Mouse (Mus musculus) heart, embryonic 11.5 days (tissue): ENCODE data around the gene Akap11. TPM values are rescaled to one million over a fixed set of nuclear protein-coding genes. Genes with fewer than 3 reads are reported as not detected.

Experiments
- ATAC-seq: fragments of 200-750 bp; cut with Nextera tagmentation; replicated peaks from 2 replicates; pipeline ENCODE4 v1.8.0; 2017; ENCODE audit warnings: moderate library complexity; ENCODE audit not compliant: insufficient number of reproducible peaks, low FRiP score, low TSS enrichment
- H3K27ac ChIP-seq: fragments of 300-500 bp; sonication (generic); 2 replicates; pipeline ENCODE4 v1.5.1; 2014; ENCODE audit warnings: mild to moderate bottlenecking, low read depth, low read length
- H3K27me3 ChIP-seq: fragments of 300-500 bp; sonication (generic); 2 replicates; pipeline ENCODE4 v1.6.1; 2014; ENCODE audit warnings: mild to moderate bottlenecking, low read length, mixed read lengths; ENCODE audit not compliant: control insufficient read depth, insufficient read depth
- H3K36me3 ChIP-seq: fragments of 300-500 bp; sonication (generic); 2 replicates; pipeline ENCODE4 v1.6.1; 2014; ENCODE audit warnings: mild to moderate bottlenecking, low read length, moderate library complexity, mixed read lengths; ENCODE audit not compliant: control insufficient read depth, insufficient read depth
- H3K4me1 ChIP-seq: fragments of 300-500 bp; sonication (generic); 2 replicates; pipeline ENCODE4 v1.6.1; 2014; ENCODE audit warnings: low read length; ENCODE audit not compliant: control insufficient read depth, insufficient read depth
- H3K4me2 ChIP-seq: fragments of 300-500 bp; sonication (generic); 2 replicates; pipeline ENCODE4 v1.6.1; 2014; ENCODE audit warnings: mild to moderate bottlenecking, moderate library complexity
- H3K4me3 ChIP-seq: fragments of 300-500 bp; sonication (generic); 2 replicates; pipeline ENCODE4 v1.5.1; 2014; ENCODE audit warnings: low read depth, low read length
- H3K9ac ChIP-seq: fragments of 300-500 bp; sonication (generic); 2 replicates; pipeline ENCODE4 v1.6.1; 2014; ENCODE audit warnings: mild to moderate bottlenecking, low read depth, low read length, moderate library complexity
- H3K9me3 ChIP-seq: fragments of 300-500 bp; sonication (generic); replicated peaks from 2 replicates; pipeline ENCODE4 v1.6.1; 2016; ENCODE audit warnings: low read length; ENCODE audit not compliant: control insufficient read depth
- WGBS: fragments of 180-500 bp; shearing (Covaris S2); extraction: QIAGEN DNeasy Blood & Tissue Kit; methylation state at CpG from one replicate; pipeline ENCODE4 v1.1.7; 2014; ENCODE audit not compliant: insufficient replicate concordance; 5-methylcytosine and 5-hydroxymethylcytosine counted together
- polyA plus RNA-seq: library from polyadenylated mRNA; unstranded; fragments of >200 nt; fragmentation: Nextera tagmentation; extraction: Ambion mirVana; gene quantifications from 2 replicates; pipeline ENCODE4 v1.2.1, GENCODE M21; 2014

Gene Akap11
- polyA plus RNA-seq, 1 experiment from 2014 or later = 12.7 TPM

GRCm38 (mm10) chr14:78474058-78474457 lies 62.5 kb downstream of the Akap11 start:
- Histone ChIP-seq H3K4me3 (no peak overlapping the region), H3K27ac (no peak overlapping the region), H3K4me1 (no peaks in the 10 kb centered on the region), H3K36me3 (no peaks in the 10 kb centered on the region), H3K9ac (no peak overlapping the region), H3K9me3 (no peaks in the 10 kb centered on the region), H3K4me2 (no peak overlapping the region), H3K27me3 (no peaks in the 10 kb centered on the region)
- WGBS = 82% methylated on average over 3 of the region's 3 CpGs
- ATAC-seq = no peak

DNA sequence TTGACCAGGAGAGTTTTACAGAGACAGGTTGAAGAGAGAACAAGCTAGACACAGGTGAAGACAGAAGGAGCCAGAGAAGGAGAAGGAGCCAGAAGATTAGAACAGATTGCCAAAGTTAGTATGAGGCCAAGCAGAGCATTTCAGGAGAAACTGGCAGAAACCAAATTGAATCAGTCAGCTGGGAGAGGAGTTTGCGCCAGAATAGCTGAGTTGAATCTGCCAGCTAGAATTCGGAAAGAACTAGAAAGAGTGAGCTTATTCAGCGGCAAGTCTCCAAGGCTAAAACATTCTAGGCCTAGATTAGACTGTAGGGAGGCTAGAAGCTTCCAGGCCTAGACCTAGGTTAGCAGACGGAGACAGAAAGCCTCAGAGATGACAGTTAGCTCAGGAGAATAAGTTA lies 65.9 kb downstream of the Akap11 start:
- no peak overlapping the region for H3K4me2 ChIP-seq
- H3K9ac ChIP-seq = no peak overlapping the region
- ATAC-seq = no peak
- no peak overlapping the region for H3K27ac ChIP-seq
- no peak overlapping the region for H3K4me3 ChIP-seq
- no peaks in the 10 kb centered on the region for H3K4me1 ChIP-seq
- 91% methylated on average over 4 of the region's 4 CpGs for WGBS
- no peaks in the 10 kb centered on the region for H3K36me3 ChIP-seq
- H3K9me3 ChIP-seq = no peaks in the 10 kb centered on the region
- no peaks in the 10 kb centered on the region for H3K27me3 ChIP-seq

DNA sequence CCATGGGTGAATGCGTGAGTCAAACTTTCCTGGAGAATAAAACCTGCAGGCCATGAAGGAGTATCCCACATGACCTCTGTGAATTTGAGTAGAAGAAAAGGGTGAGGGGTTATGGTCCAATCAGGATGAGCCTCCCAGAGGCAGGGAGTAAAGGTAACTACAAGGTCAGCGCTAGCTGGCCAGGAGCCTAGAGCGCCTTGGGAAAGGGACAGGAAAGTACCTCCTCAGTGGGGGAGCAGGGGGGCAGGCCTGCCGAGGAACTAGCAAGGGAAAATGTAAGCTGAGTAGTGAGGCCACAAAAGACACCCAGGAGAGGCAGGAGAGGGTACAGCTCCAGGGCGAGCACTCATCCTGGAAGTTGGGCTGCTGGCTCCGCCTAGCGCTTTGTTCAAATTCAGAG lies 67.6 kb downstream of the Akap11 start:
- 81% methylated on average over 7 of the region's 7 CpGs for WGBS
- Histone ChIP-seq H3K36me3 (no peaks in the 10 kb centered on the region), H3K27ac (no peak overlapping the region), H3K9me3 (no peaks in the 10 kb centered on the region), H3K4me3 (no peak overlapping the region), H3K9ac (no peak overlapping the region), H3K4me2 (no peak overlapping the region), H3K27me3 (no peaks in the 10 kb centered on the region), H3K4me1 (no peaks in the 10 kb centered on the region)
- no peak for ATAC-seq

DNA sequence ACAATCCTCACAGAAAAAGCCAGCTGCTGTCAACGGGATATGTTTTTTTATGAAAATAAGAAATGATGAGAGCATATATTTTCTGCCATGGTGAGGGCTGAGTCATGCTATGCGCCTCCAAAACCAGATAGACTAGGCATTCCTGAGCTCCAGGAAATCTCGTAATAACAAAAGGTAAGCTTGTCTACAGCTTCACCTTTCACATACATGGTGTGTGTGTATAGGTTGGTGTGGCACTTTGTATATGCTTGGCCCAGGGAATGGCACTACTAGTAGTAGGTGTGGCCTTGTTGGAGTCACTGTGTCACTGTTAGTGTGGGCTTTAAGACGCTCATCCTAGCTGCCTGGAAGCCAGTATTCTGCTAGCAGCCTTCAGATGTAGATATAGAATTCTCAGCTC lies 68.6 kb downstream of the Akap11 start:
- H3K27ac ChIP-seq = no peak overlapping the region
- no peaks in the 10 kb centered on the region for H3K9me3 ChIP-seq
- H3K4me3 ChIP-seq = no peak overlapping the region
- H3K36me3 ChIP-seq = no peaks in the 10 kb centered on the region
- no peaks in the 10 kb centered on the region for H3K27me3 ChIP-seq
- no peaks in the 10 kb centered on the region for H3K4me1 ChIP-seq
- H3K4me2 ChIP-seq = no peak overlapping the region
- WGBS = 82% methylated on average over 4 of the region's 4 CpGs
- no peak overlapping the region for H3K9ac ChIP-seq
- no peak for ATAC-seq

- Histone ChIP-seq H3K27ac (no peak overlapping the region), H3K36me3 (no peaks in the 10 kb centered on the region), H3K9ac (no peak overlapping the region), H3K27me3 (no peaks in the 10 kb centered on the region), H3K4me2 (no peak overlapping the region), H3K9me3 (no peaks in the 10 kb centered on the region), H3K4me1 (no peaks in the 10 kb centered on the region), H3K4me3 (no peak overlapping the region)
- ATAC-seq = no peak
- 74% methylated on average over 4 of the region's 4 CpGs for WGBS
Observed at GRCm38 (mm10) chr14:78464353-78464752, 72.3 kb downstream of the Akap11 start.

- H3K27ac ChIP-seq = no peak overlapping the region
- WGBS = 65% methylated on average over 5 of the region's 5 CpGs
- no peaks in the 10 kb centered on the region for H3K27me3 ChIP-seq
- H3K4me3 ChIP-seq = no peak overlapping the region
- H3K4me2 ChIP-seq = no peak overlapping the region
- no peaks in the 10 kb centered on the region for H3K36me3 ChIP-seq
- no peaks in the 10 kb centered on the region for H3K9me3 ChIP-seq
- H3K4me1 ChIP-seq = no peaks in the 10 kb centered on the region
- H3K9ac ChIP-seq = no peak overlapping the region
- no peak for ATAC-seq
Observed at GRCm38 (mm10) chr14:78459121-78459520, 77.5 kb downstream of the Akap11 start.

DNA sequence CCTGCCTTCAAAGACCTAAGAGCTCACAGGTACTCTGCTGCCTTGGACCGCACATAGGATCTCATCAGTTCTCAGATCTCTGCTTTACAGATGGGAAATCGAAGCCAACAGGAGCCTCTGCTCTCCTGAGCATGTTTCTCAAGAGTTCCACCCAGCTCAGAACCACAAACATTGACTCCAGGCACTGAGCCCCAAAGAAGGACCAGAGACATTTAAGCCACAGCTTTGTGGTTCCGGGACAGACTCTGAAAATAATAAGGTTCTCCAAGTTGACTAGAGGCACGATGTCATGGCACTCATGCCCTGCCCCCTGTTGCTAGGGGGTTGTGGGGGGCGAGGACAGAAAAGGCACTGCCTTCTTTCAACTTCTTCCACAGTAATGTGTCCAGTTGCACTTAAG lies 77.9 kb downstream of the Akap11 start:
- Histone ChIP-seq H3K4me2 (no peak overlapping the region), H3K27ac (no peak overlapping the region), H3K9ac (no peak overlapping the region), H3K4me1 (no peaks in the 10 kb centered on the region), H3K9me3 (no peaks in the 10 kb centered on the region), H3K36me3 (no peaks in the 10 kb centered on the region), H3K27me3 (no peaks in the 10 kb centered on the region), H3K4me3 (no peak overlapping the region)
- no peak for ATAC-seq
- WGBS = 78% methylated on average over 5 of the region's 5 CpGs

- H3K4me1 ChIP-seq = no peaks in the 10 kb centered on the region
- H3K9ac ChIP-seq = no peak overlapping the region
- ATAC-seq = no peak
- no peaks in the 10 kb centered on the region for H3K36me3 ChIP-seq
- H3K4me2 ChIP-seq = no peak overlapping the region
- 88% methylated on average over 5 of the region's 5 CpGs for WGBS
- H3K27ac ChIP-seq = no peak overlapping the region
- no peaks in the 10 kb centered on the region for H3K27me3 ChIP-seq
- H3K4me3 ChIP-seq = no peak overlapping the region
- no peaks in the 10 kb centered on the region for H3K9me3 ChIP-seq
Observed at GRCm38 (mm10) chr14:78454970-78455369, 81.6 kb downstream of the Akap11 start.

GRCm38 (mm10) chr14:78448807-78449406 lies 87.7 kb downstream of the Akap11 start:
- no peak overlapping the region for H3K9ac ChIP-seq
- H3K27ac ChIP-seq = no peak overlapping the region
- H3K36me3 ChIP-seq = no peaks in the 10 kb centered on the region
- H3K4me3 ChIP-seq = no peak overlapping the region
- H3K9me3 ChIP-seq = no peaks in the 10 kb centered on the region
- no peak for ATAC-seq
- 72% methylated on average over 11 of the region's 11 CpGs for WGBS
- H3K4me2 ChIP-seq = no peak overlapping the region
- H3K4me1 ChIP-seq = no peaks in the 10 kb centered on the region
- no peaks in the 10 kb centered on the region for H3K27me3 ChIP-seq
